Mouse (Mus musculus): ENCODE measurements at regions not wholly inside any gene's neighbourhood (a gene's known extent, or its start where the extent isn't known, plus 50 kb on each side); places are given as distances from the start of the nearest gene placed in this dataset.

DNA sequence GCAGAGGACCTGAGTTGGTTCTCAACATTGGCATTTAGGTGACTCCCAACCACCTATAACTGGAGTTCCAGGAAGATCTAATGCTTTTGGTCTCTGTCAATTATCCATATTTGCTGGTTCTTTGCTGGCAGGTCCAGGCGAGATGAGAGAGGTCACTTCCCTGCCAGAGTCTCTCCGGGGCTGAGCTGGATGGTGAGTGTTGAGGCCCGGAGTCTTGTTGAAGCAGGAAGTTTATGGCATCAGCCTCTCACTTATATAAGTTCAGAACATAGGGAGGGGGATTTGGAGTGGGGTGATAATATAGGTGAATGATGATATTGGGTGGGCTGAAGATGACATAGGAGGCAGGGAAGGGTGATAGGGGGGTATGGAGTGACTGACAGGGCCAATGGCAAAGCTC, 246.3 kb upstream of the Il12b start:
- TF ChIP-seq CTCF (IDR thresholded peaks at IDR 0.05; ENCODE audit: borderline replicate concordance, extremely low read depth, insufficient read depth, insufficient read length): no peak
- no peak for TF ChIP-seq POLR2A (IDR thresholded peaks at IDR 0.05; ENCODE audit: borderline replicate concordance, extremely low read depth, insufficient read depth, insufficient read length, poor library complexity, severe bottlenecking)
